Mouse (Mus musculus) lung, adult 2 months (tissue): ENCODE measurements at regions not wholly inside any gene's neighbourhood (a gene's known extent, or its start where the extent isn't known, plus 50 kb on each side); places are given as distances from the start of the nearest gene placed in this dataset.

ENCODE experiments used
- CTCF ChIP-seq: fragments of 200-500 bp; IDR thresholded peaks from 2 replicates; pipeline ENCODE4 v1.5.1; 2011; ENCODE audit warnings: mild to moderate bottlenecking, low read length, control low read depth; ENCODE audit not compliant: insufficient read depth
- POLR2A ChIP-seq: fragments of 200-500 bp; IDR thresholded peaks from 2 replicates; pipeline ENCODE4 v1.6.1; 2011; ENCODE audit warnings: low read depth, mild to moderate bottlenecking, control low read depth, low read length, borderline replicate concordance; ENCODE audit errors: extremely low read depth

DNA sequence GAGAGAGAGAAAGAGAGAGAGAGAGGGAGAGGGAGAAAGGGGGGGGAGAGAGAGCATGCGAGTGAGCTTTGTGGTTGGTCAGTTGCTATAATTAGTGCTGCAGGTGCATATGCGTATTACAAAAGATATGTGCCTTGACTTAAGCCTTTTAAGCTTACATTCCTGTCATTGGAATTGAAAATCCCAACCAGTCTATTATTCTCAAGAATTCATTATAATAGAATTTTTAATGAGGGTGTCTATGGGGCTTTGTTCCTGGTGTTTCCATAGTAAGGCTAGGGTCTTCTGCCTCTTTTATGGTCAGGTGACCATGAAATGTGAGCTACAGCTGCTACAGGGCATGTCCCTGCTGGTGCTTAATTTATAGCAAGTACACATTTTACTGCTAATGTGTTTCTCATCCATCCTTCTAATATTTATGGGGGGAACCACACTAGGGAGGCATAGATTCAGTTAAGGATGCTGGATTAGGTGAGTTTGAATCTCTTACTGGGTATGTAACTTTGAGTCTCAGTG is 102.0 kb downstream of the Naa11 start:
- TF ChIP-seq CTCF (no peak), POLR2A (no peak)
